Mouse (Mus musculus) erythroblast, adult 5-6 weeks (primary cell): Measurements from ENCODE around the gene Olfr589. TPM values are rescaled to one million over a fixed set of nuclear protein-coding genes. Genes with fewer than 3 reads are reported as not detected.
"Not testable (repeated sequence)": the region's sequence is repeated elsewhere in the genome, so short reads cannot be mapped to it uniquely, and the experiment has no call there.

ENCODE experiments used
- ATAC-seq: replicated peaks from 2 replicates; pipeline ENCODE4 v1.8.0; 2016; ENCODE audit warnings: moderate number of reproducible peaks, mild to moderate bottlenecking, moderate TSS enrichment, inconsistent platforms; ENCODE audit not compliant: poor library complexity, low FRiP score, severe bottlenecking
- total RNA-seq, 2 experiments: library from RNA; stranded (forward) in 1 of 2; stranded (reverse) in 1 of 2; fragments of 150-400 nt in 1 of 2; fragments of 200-764, 138-1000 nt in 1 of 2; gene quantifications; 2 replicates each; pipeline versions ENCODE4 v1.2.3 to v1.2.4; 2015 to 2017; ENCODE audit warnings: low replicate concordance in 2 of 2

Olfr589 gene
- total RNA-seq (2015; ENCODE audit: low replicate concordance) (not detected in 2 replicates), total RNA-seq (2017; ENCODE audit: low replicate concordance) (not detected in 2 replicates)

DNA sequence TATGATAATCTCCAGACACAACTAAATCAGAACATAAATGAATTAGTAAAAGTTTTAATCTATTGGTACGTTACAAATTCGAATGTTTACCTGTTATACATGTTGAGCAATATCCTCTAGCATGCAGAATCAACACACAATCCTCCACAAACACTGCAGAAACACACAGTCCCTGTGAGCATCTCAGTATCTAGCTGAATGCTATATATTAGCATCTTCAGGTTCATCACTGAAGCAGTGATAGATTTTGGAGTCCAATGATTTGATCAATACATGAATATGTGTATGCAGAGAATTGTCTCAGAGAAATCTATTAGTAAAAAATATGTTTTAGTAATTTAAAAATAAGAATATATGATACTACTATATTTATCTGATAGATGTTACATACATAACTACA, at the start of gene Olfr589:
Gene Olfr589 (minus strand): TSS at position 101 of the 400 bp plus-strand sequence.
- ATAC-seq = no peak

DNA sequence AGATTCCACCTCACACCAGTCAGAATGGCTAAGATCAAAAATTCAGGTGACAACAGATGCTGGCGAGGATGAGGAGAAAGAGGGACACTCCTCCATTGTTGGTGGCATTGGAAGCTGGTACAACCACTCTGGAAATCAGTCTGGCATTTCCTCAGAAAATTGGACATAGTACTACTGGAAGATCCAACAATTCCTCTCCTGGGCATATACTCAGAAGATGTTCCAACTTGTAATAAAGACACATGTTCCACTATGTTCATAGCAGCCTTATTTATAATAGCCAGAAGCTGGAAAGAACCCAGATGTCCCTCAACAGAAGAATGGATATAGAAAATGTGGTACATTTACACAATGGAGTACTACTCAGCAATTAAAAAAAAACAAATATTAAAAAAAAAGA, 28.3 kb upstream of the Olfr589 start, which contains the start of gene Olfr592:
Gene Olfr592 (plus strand): TSS at position 301 of the 400 bp plus-strand sequence.
- ATAC-seq = not testable (repeated sequence)

DNA sequence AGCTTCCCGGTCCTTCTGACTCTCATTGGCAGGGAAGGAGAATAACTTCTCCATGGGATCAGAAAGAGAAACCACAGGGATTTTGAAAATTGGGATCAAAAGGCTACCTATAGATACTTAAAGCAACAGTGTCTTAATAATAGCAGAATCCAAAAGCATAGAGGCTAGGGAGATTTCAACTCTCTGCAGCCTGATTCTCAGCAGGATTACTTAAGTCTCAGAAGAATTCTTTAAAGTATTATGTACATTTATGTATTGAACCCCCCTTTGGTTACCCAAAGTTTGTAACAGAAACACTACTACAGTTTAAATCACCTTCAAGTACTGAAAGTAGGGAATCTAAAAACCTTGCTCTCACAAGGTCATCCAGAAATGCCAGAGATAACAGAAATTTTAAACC, 22.1 kb upstream of the Olfr589 start, which contains the start of gene Olfr591:
Gene Olfr591 (minus strand): TSS at position 101 of the 400 bp plus-strand sequence.
- ATAC-seq = no peak

DNA sequence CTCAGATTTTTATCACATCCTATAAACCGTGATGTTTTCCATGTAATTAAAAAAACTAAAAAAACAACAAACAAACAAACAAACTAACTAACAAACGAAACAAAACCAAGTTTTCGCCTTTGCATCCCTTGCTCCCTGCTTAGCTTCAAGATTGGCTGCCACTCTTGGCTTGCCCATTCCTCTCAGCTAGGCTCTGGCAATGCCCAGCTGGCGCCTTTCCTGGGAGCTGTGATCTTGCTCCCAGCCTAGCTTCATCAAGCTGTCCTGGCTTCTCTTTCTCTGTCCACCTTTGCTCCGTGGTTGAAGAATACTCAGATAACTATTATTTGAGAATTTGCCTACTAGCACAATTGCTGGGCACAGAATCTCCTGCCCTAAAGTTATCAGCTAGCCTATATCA, 13.5 kb upstream of the Olfr589 start:
- no peak for ATAC-seq

DNA sequence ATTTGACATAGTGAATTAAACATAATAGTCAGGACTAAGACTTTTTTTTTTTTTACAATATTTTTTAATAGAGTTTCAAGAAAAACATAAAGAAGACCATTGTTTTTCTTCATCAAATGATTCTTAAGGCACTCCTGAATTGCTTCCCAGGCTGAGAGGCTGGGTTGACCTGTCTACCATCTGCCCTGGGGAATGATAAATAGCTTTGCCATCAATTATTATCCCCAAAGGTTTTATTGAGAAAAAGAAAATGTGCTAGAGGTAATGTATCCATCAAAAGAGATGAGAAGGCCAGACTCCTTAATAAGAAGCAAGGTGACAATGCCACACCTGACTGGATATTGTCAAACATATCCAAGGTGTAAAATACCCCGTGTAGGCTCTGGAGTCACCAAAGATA, 15.6 kb downstream of the Olfr589 start, which contains the start of gene Olfr588-ps1:
Gene Olfr588-ps1 (plus strand): TSS at position 301 of the 400 bp plus-strand sequence.
- ATAC-seq = no peak

DNA sequence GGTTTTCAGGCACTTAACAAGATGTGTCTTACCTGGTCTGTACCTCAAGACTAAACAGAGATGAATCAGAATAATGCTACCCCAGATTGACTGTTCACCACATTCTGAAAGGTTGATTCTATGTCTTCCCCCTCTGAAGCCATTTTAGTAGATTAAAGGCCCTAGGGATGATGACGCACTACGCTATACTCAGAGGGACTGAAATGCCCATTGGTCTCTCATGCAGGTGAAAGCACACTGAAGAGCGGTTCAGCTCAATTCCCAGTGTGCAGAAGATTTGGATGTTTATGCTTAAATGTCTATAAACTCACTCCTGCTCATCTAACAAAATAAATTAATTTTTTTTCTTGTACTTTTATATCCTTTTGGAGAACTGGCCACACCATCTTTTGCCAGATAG, 30.6 kb downstream of the Olfr589 start, which contains the start of gene Olfr586:
Gene Olfr586 (minus strand): TSS at position 101 of the 400 bp plus-strand sequence.
- ATAC-seq = no peak

DNA sequence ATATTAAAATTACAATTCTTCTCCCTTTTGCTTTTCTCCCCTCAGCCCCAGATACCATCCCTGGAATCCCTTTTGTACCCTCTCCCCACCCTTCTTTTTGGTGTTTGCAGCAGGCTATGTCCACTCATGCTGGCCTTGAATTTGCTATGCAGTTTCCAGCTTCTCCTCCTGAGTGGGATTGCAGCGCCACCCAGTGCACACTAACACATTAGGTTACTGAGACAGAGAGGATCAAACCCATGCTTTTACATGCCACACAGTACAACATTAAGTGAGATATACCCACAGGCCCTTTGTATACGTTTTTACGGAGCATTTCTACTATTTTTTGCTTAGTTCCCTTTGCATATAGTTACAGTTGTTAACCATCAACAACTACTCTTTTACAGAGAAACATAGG, 36.8 kb downstream of the Olfr589 start:
- no peak for ATAC-seq

Other genes with a start within 250 kb of the Olfr589 start
- gene Olfr571, start 238.8 kb downstream of the Olfr589 start, total RNA-seq (2015; ENCODE audit: low replicate concordance) = not detected in 2 replicates
- gene Olfr571, start 238.8 kb downstream of the Olfr589 start, total RNA-seq (2017; ENCODE audit: low replicate concordance) = not detected in 2 replicates
- not detected in 2 replicates for gene Olfr572, start 231.9 kb downstream of the Olfr589 start, total RNA-seq (2015; ENCODE audit: low replicate concordance)
- not detected in 2 replicates for gene Olfr572, start 231.9 kb downstream of the Olfr589 start, total RNA-seq (2017; ENCODE audit: low replicate concordance)
- not detected in 2 replicates for gene Olfr573-ps1, start 213.8 kb downstream of the Olfr589 start, total RNA-seq (2015; ENCODE audit: low replicate concordance)
- gene Olfr573-ps1, start 213.8 kb downstream of the Olfr589 start, total RNA-seq (2017; ENCODE audit: low replicate concordance) = not detected in 2 replicates
- not detected in 2 replicates for gene Olfr574, start 207.9 kb downstream of the Olfr589 start, total RNA-seq (2015; ENCODE audit: low replicate concordance)
- gene Olfr574, start 207.9 kb downstream of the Olfr589 start, total RNA-seq (2017; ENCODE audit: low replicate concordance) = not detected in 2 replicates
- not detected in 2 replicates for gene Olfr575, start 197.6 kb downstream of the Olfr589 start, total RNA-seq (2015; ENCODE audit: low replicate concordance)
- gene Olfr575, start 197.6 kb downstream of the Olfr589 start, total RNA-seq (2017; ENCODE audit: low replicate concordance) = not detected in 2 replicates
- gene Olfr576, start 193.7 kb downstream of the Olfr589 start, total RNA-seq (2015; ENCODE audit: low replicate concordance) = not detected in 2 replicates
- 0.43 TPM in 1 of 2 replicates, not detected in the other for gene Olfr576, start 193.7 kb downstream of the Olfr589 start, total RNA-seq (2017; ENCODE audit: low replicate concordance)
- not detected in 2 replicates for gene Olfr577, start 180.4 kb downstream of the Olfr589 start, total RNA-seq (2015; ENCODE audit: low replicate concordance)
- gene Olfr577, start 180.4 kb downstream of the Olfr589 start, total RNA-seq (2017; ENCODE audit: low replicate concordance) = not detected in 2 replicates
- gene Olfr578, start 167.0 kb downstream of the Olfr589 start, total RNA-seq (2015; ENCODE audit: low replicate concordance) = not detected in 2 replicates
- gene Olfr578, start 167.0 kb downstream of the Olfr589 start, total RNA-seq (2017; ENCODE audit: low replicate concordance) = not detected in 2 replicates
- gene Olfr582, start 118.3 kb downstream of the Olfr589 start, total RNA-seq (2015; ENCODE audit: low replicate concordance) = not detected in 2 replicates
- gene Olfr582, start 118.3 kb downstream of the Olfr589 start, total RNA-seq (2017; ENCODE audit: low replicate concordance) = not detected in 2 replicates
- gene Olfr583, start 105.1 kb downstream of the Olfr589 start, total RNA-seq (2015; ENCODE audit: low replicate concordance) = not detected in 2 replicates
- not detected in 2 replicates for gene Olfr583, start 105.1 kb downstream of the Olfr589 start, total RNA-seq (2017; ENCODE audit: low replicate concordance)
- not detected in 2 replicates for gene Olfr584, start 74.5 kb downstream of the Olfr589 start, total RNA-seq (2015; ENCODE audit: low replicate concordance)
- gene Olfr584, start 74.5 kb downstream of the Olfr589 start, total RNA-seq (2017; ENCODE audit: low replicate concordance) = not detected in 2 replicates
- gene Olfr585, start 58.6 kb downstream of the Olfr589 start, total RNA-seq (2015; ENCODE audit: low replicate concordance) = not detected in 2 replicates
- gene Olfr585, start 58.6 kb downstream of the Olfr589 start, total RNA-seq (2017; ENCODE audit: low replicate concordance) = 2.2 TPM in 1 of 2 replicates, not detected in the other
- gene Olfr586, start 30.7 kb downstream of the Olfr589 start, total RNA-seq (2015; ENCODE audit: low replicate concordance) = not detected in 2 replicates
- 0.17 TPM in 1 of 2 replicates, not detected in the other for gene Olfr586, start 30.7 kb downstream of the Olfr589 start, total RNA-seq (2017; ENCODE audit: low replicate concordance)
- not detected in 2 replicates for gene Olfr588-ps1, start 15.5 kb downstream of the Olfr589 start, total RNA-seq (2015; ENCODE audit: low replicate concordance)
- not detected in 2 replicates for gene Olfr588-ps1, start 15.5 kb downstream of the Olfr589 start, total RNA-seq (2017; ENCODE audit: low replicate concordance)
- not detected in 2 replicates for gene Olfr591, start 22.0 kb upstream of the Olfr589 start, total RNA-seq (2015; ENCODE audit: low replicate concordance)
- gene Olfr591, start 22.0 kb upstream of the Olfr589 start, total RNA-seq (2017; ENCODE audit: low replicate concordance) = not detected in 2 replicates
- not detected in 2 replicates for gene Olfr592, start 28.4 kb upstream of the Olfr589 start, total RNA-seq (2015; ENCODE audit: low replicate concordance)
- gene Olfr592, start 28.4 kb upstream of the Olfr589 start, total RNA-seq (2017; ENCODE audit: low replicate concordance) = 0.70 TPM in 1 of 2 replicates, not detected in the other
- not detected in 2 replicates for gene Olfr593, start 55.5 kb upstream of the Olfr589 start, total RNA-seq (2015; ENCODE audit: low replicate concordance)
- not detected in 2 replicates for gene Olfr593, start 55.5 kb upstream of the Olfr589 start, total RNA-seq (2017; ENCODE audit: low replicate concordance)
- gene Olfr594, start 60.6 kb upstream of the Olfr589 start, total RNA-seq (2015; ENCODE audit: low replicate concordance) = not detected in 2 replicates
- not detected in 2 replicates for gene Olfr594, start 60.6 kb upstream of the Olfr589 start, total RNA-seq (2017; ENCODE audit: low replicate concordance)
- not detected in 2 replicates for gene Usp17ld, start 96.1 kb upstream of the Olfr589 start, total RNA-seq (2015; ENCODE audit: low replicate concordance)
- gene Usp17ld, start 96.1 kb upstream of the Olfr589 start, total RNA-seq (2017; ENCODE audit: low replicate concordance) = not detected in 2 replicates
- gene Olfr596, start 149.3 kb upstream of the Olfr589 start, total RNA-seq (2015; ENCODE audit: low replicate concordance) = not detected in 2 replicates
- gene Olfr596, start 149.3 kb upstream of the Olfr589 start, total RNA-seq (2017; ENCODE audit: low replicate concordance) = not detected in 2 replicates
- not detected in 2 replicates for gene Olfr597, start 160.0 kb upstream of the Olfr589 start, total RNA-seq (2015; ENCODE audit: low replicate concordance)
- not detected in 2 replicates for gene Olfr597, start 160.0 kb upstream of the Olfr589 start, total RNA-seq (2017; ENCODE audit: low replicate concordance)
- not detected in 2 replicates for gene Olfr598, start 167.2 kb upstream of the Olfr589 start, total RNA-seq (2015; ENCODE audit: low replicate concordance)
- not detected in 2 replicates for gene Olfr598, start 167.2 kb upstream of the Olfr589 start, total RNA-seq (2017; ENCODE audit: low replicate concordance)
- not detected in 2 replicates for gene Olfr599, start 179.6 kb upstream of the Olfr589 start, total RNA-seq (2015; ENCODE audit: low replicate concordance)
- gene Olfr599, start 179.6 kb upstream of the Olfr589 start, total RNA-seq (2017; ENCODE audit: low replicate concordance) = not detected in 2 replicates
- not detected in 2 replicates for gene Olfr600, start 193.3 kb upstream of the Olfr589 start, total RNA-seq (2015; ENCODE audit: low replicate concordance)
- not detected in 2 replicates for gene Olfr600, start 193.3 kb upstream of the Olfr589 start, total RNA-seq (2017; ENCODE audit: low replicate concordance)
- not detected in 2 replicates for gene Olfr601, start 206.3 kb upstream of the Olfr589 start, total RNA-seq (2015; ENCODE audit: low replicate concordance)
- not detected in 2 replicates for gene Olfr601, start 206.3 kb upstream of the Olfr589 start, total RNA-seq (2017; ENCODE audit: low replicate concordance)
- not detected in 2 replicates for gene Olfr603, start 229.8 kb upstream of the Olfr589 start, total RNA-seq (2015; ENCODE audit: low replicate concordance)
- not detected in 2 replicates for gene Olfr603, start 229.8 kb upstream of the Olfr589 start, total RNA-seq (2017; ENCODE audit: low replicate concordance)